Mouse (Mus musculus) lung, adult 2 months (tissue): ENCODE data around the gene Slc16a11. TPM values are rescaled to one million over a fixed set of nuclear protein-coding genes. Genes with fewer than 3 reads are reported as not detected.

Experiments used
- DNase-seq: peaks from one replicate; pipeline ENCODE4 v3.0.0; 2022
- H3K4me1 ChIP-seq: fragments of 200-500 bp; 2 replicates; pipeline ENCODE4 v1.6.1; 2011; ENCODE audit warnings: low read length; ENCODE audit not compliant: control insufficient read depth, insufficient read depth
- H3K4me3 ChIP-seq: fragments of 200-500 bp; replicated peaks from 2 replicates; pipeline ENCODE3; 2011; ENCODE audit warnings: low read depth, mild to moderate bottlenecking, control low read depth, low read length; ENCODE audit errors: extremely low read depth
- CTCF ChIP-seq: fragments of 200-500 bp; IDR thresholded peaks from 2 replicates; pipeline ENCODE4 v1.5.1; 2011; ENCODE audit warnings: mild to moderate bottlenecking, low read length, control low read depth; ENCODE audit not compliant: insufficient read depth
- POLR2A ChIP-seq: fragments of 200-500 bp; IDR thresholded peaks from 2 replicates; pipeline ENCODE4 v1.6.1; 2011; ENCODE audit warnings: low read depth, mild to moderate bottlenecking, control low read depth, low read length, borderline replicate concordance; ENCODE audit errors: extremely low read depth
- WGBS: fragments of 180-500 bp; shearing (Covaris S2); methylation state at CpG from one replicate; pipeline ENCODE4 v1.1.7; 2018; 5-methylcytosine and 5-hydroxymethylcytosine counted together
- polyA plus RNA-seq: library from polyadenylated mRNA; depleted of rRNA; stranded (reverse); fragments of >200 nt; gene quantifications from 2 replicates; pipeline ENCODE4 v1.2.3, GENCODE M21; 2012

Gene Slc16a11
- polyA plus RNA-seq, 1 experiment = 239 TPM

DNA sequence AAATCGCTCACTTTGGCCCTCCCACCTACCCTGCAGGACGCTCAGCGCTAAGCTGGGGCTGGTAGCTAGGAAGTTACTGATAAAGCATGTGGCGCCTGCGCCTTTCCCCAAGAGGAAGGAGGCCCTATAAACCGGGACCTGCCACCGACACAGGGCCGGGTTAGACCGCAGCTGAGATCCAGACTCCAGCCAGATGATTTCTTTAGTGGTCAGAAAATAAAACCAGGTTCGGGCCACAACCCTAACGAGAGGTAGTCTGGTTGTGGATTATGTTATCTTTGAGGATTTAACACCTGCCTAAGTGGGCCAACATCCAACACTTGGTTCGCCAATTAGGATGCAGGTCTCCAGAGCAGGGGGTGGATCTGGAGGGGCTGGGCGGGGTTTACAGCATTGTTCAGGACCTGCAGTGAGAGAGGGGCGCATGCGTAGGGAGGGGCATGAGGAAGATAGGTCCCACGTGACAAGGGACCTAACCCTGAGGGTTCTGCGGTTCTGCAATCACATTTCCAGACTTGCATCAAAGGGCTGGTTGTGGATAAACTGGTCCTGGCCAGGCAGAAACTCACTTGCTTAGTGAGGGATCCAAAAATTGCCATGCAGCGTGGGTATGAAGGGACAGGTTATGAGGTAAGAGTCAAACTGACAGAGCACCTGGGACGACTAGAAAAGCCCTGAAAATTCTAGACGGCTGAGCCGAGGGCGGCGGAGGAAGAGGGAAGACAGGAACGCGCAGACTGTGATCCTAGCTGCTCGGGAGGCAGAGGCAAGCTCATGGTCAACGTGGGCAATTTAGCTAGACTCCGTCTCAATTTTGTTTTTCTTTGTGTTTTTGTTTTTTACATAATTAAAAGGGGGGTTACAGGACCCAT is 8.4 kb downstream of the Slc16a11 start, which contains the start of gene Slc16a13:
Gene Slc16a13, minus strand, starts transcription at position 334 of the 872 bp plus-strand sequence.
- peak within 1 kb of the TSS; percentile 77 for H3K4me3 ChIP-seq
- peaks cover 9% of the 10 kb centered on the region for H3K4me1 ChIP-seq
- WGBS = under 1% methylated on average over 28 of the region's 28 CpGs
- peak; percentile 86 for DNase-seq
- TF ChIP-seq POLR2A (peak; percentile 98), CTCF (no peak)

- TF ChIP-seq POLR2A (no peak), CTCF (no peak)
- Histone ChIP-seq H3K4me1 (peaks cover 12% of the 10 kb centered on the region), H3K4me3 (peak overlapping the region; percentile 77)
- DNase-seq = no peak
- WGBS = 11% methylated on average over 14 of the region's 14 CpGs
Observed at GRCm38 (mm10) chr11:70221603-70222500, 9.3 kb downstream of the Slc16a11 start.

- 46% methylated on average over 9 of the region's 9 CpGs for WGBS
- DNase-seq = no peak
- H3K4me3 ChIP-seq = no peak overlapping the region
- H3K4me1 ChIP-seq = peaks cover 12% of the 10 kb centered on the region
- TF ChIP-seq CTCF (no peak), POLR2A (no peak)
Observed at GRCm38 (mm10) chr11:70223724-70224123, 11.2 kb downstream of the Slc16a11 start.

DNA sequence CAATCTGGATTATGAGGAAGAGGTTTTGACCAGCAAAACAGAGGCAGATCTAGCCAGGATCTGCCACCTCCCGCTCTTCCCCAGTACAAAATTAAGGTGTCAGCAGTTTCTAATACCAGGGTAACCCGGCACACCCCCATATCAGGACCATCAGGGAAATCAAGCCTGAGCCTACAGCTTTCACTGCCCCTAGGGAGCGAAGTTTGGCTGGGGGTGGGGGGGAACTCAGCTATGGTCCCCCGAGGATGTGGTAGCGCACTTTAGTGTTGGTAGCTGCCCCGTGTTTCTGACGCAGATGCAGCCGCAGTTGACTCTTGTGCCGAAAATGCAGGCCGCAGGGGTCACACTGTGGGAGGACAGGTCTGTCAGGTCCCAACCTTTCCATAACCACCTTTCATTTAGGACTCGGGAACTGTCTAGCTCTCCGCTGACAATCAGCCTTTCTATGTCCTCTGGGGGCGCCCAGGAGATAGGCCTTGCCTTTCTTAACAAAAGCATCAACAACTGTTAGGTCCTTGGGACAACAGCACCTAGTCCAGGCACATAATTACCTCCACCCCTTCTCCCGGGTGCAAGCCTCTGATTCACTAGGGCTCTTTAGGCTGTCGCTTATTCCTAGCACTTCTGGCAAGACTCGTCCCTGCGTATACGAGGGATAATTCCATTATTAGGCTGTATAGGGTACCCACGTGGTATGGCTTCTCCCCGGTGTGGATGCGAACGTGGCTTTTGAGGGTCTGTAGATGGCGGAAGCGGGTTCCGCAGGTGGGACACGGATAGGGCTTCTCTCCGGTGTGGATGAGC is 13.4 kb downstream of the Slc16a11 start:
- peaks cover 8% of the 10 kb centered on the region for H3K4me1 ChIP-seq
- no peak for DNase-seq
- TF ChIP-seq CTCF = no peak
- TF ChIP-seq POLR2A = no peak
- 38% methylated on average over 27 of the region's 27 CpGs for WGBS
- H3K4me3 ChIP-seq = peak overlapping the region; percentile 3

- peaks cover 8% of the 10 kb centered on the region for H3K4me1 ChIP-seq
- TF ChIP-seq POLR2A (no peak), CTCF (no peak)
- H3K4me3 ChIP-seq = peak overlapping the region; percentile 3
- DNase-seq = peak; percentile 56
- 22% methylated on average over 18 of the region's 18 CpGs for WGBS
Observed at GRCm38 (mm10) chr11:70226602-70226890, 14.0 kb downstream of the Slc16a11 start.

DNA sequence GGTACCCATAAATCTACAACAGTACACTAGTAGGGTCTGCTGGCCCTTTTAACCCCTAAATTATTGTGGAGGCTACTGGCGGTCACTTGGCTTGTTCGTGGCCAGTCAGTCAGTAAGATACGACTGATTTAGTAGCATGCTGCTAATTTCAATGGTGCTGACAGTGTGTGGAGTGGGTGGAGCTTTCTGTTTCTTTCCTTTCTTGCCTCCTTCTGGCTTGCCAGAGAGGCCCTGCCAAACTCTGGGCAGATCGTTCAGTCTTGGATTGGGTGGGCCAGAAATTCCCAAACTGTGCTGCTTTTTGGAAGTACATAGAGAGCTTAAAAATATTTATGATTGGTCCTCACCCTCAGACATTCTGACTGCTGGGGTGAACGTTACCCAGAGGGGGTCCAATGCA is 14.6 kb downstream of the Slc16a11 start:
- 19% methylated on average over 5 of the region's 5 CpGs for WGBS
- TF ChIP-seq POLR2A (no peak), CTCF (no peak)
- no peak for DNase-seq
- Histone ChIP-seq H3K4me1 (peaks cover 8% of the 10 kb centered on the region), H3K4me3 (no peak overlapping the region)

GRCm38 (mm10) chr11:70227661-70228245 is 15.2 kb downstream of the Slc16a11 start:
- TF ChIP-seq POLR2A (no peak), CTCF (no peak)
- no peak overlapping the region for H3K4me3 ChIP-seq
- peaks cover 8% of the 10 kb centered on the region for H3K4me1 ChIP-seq
- 50% methylated on average over 4 of the region's 4 CpGs for WGBS
- DNase-seq = no peak

DNA sequence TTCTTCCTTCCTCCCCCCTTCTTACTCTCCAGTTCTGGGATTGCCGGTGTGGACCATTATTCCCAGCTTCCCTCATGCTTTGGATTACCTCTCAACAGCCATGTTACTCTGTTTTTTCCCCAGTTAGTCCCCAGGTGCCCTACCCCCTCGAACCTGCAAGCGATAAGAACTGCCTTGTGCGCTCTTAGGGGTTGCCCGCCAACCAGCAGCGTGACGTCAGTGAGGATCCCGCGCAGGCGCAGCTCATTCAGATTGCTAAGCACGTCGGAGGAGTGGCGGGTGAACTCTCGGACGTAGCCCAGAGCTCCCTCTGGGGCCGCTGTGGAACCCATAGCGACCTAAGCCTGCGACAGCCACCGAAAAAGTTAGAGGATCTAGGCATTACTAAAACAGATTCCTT is 16.3 kb downstream of the Slc16a11 start:
- 1% methylated on average over 19 of the region's 19 CpGs for WGBS
- Histone ChIP-seq H3K4me3 (peak overlapping the region; percentile 63), H3K4me1 (peaks cover 5% of the 10 kb centered on the region)
- DNase-seq = peak; percentile 83
- TF ChIP-seq CTCF (no peak), POLR2A (peak; percentile 63; the same call in 1 of the 2 replicates)
